In the genomic region with DNA sequence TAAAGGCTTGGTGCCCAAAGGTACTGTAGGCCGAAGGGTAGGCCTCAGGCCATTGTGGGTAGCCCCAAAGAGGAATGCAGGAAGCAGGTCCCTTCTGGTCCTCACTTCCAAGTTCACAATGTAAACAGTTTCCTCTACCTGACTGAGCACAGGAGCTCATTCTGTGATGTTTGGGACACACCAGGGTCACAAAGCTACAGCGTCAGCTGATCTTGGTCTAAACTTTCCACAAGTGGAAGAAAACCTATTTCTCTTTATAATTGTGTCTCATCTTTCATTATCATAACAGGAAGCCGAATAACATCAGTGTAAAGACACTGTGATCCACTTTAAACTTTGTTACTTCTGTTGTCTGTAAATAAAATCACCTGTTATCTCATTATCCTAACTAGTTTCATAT, we compare ENCODE assay signal across 27 mouse cellular contexts.
A peak's percentile ranks its signal among the peaks of the same experiment; 100 is the strongest.
DNase-seq lines count a peak whose midpoint lies in the region; ATAC-seq lines count a peak whose summit lies in the region.
"Had no signal": no experiment of that assay in that cellular context is flagged by ENCODE, and none has a peak within 500 bp of the region (broad histone marks: within the 10 kb centered on the region; RNA-seq: fewer than 3 reads in every experiment).

No protein-coding gene starts in this region.

- H3K27ac ChIP-seq in limb, embryonic 15.5 days, result peak overlapping the region; percentile 43; the same call in 1 of the 2 replicates
- no peak overlapping the region for H3K27ac ChIP-seq in limb, embryonic 10.5 days
- H3K27ac ChIP-seq: embryonic facial prominence, embryonic 12.5 days; forebrain, embryonic 10.5 days; forebrain, embryonic 13.5 days; gastrocnemius, adult 2 months; hindbrain, embryonic 10.5 days; hindbrain, embryonic 13.5 days had no signal

- no peak for DNase-seq in limb, embryonic 10.5 days (ENCODE audit: low spot score)
- DNase-seq in urinary bladder, postnatal 4 days (ENCODE audit: low spot score in 2 of 2), result no peak
- no peak for DNase-seq in cerebellum, postnatal 36 days
- DNase-seq: adrenal gland, adult 2 months; adrenal gland, postnatal 14 days; cerebellum, adult 11 months; cerebellum, adult 2 months; cerebellum, adult 9-11 months; cerebellum, postnatal 25 days; gastrocnemius, adult 2 months; gastrocnemius, postnatal 14 days; heart, postnatal 36 days had no signal

- no peaks in the 10 kb centered on the region for H3K9me3 ChIP-seq in limb, embryonic 15.5 days
- H3K9me3 ChIP-seq in limb, embryonic 10.5 days (replicated peaks), result no peaks in the 10 kb centered on the region
- H3K9me3 ChIP-seq: embryonic facial prominence, embryonic 12.5 days; forebrain, embryonic 10.5 days; forebrain, embryonic 13.5 days; G1E; hindbrain, embryonic 10.5 days; hindbrain, embryonic 13.5 days had no signal

- H3K36me3 ChIP-seq in limb, embryonic 15.5 days, result peaks cover 8% of the 10 kb centered on the region; the same call in 1 of the 2 replicates
- H3K36me3 ChIP-seq in limb, embryonic 10.5 days, result peaks cover 19% of the 10 kb centered on the region
- H3K36me3 ChIP-seq: embryonic facial prominence, embryonic 12.5 days; G1E had no signal

- H3K4me2 ChIP-seq in limb, embryonic 15.5 days, result no peak overlapping the region
- H3K4me2 ChIP-seq: embryonic facial prominence, embryonic 12.5 days; forebrain, embryonic 13.5 days; heart, embryonic 11.5 days; hindbrain, embryonic 13.5 days had no signal

- H3K4me1 ChIP-seq in limb, embryonic 15.5 days, result peaks cover 3% of the 10 kb centered on the region; the same call in 1 of the 2 replicates
- no peaks in the 10 kb centered on the region for H3K4me1 ChIP-seq in limb, embryonic 10.5 days
- H3K4me1 ChIP-seq: embryonic facial prominence, embryonic 12.5 days; forebrain, embryonic 10.5 days; hindbrain, embryonic 10.5 days; hindbrain, embryonic 13.5 days had no signal

- no peak overlapping the region for H3K9ac ChIP-seq in limb, embryonic 15.5 days
- H3K9ac ChIP-seq: embryonic facial prominence, embryonic 12.5 days; forebrain, embryonic 13.5 days; hindbrain, embryonic 13.5 days had no signal

- WGBS in limb, embryonic 15.5 days, result 91% methylated on average over 3 of the region's 3 CpGs
- 92% methylated on average over 3 of the region's 3 CpGs for WGBS in limb, embryonic 10.5 days

- H3K4me3 ChIP-seq in limb, embryonic 15.5 days, result no peak overlapping the region
- no peak overlapping the region for H3K4me3 ChIP-seq in limb, embryonic 10.5 days
- H3K4me3 ChIP-seq: embryonic facial prominence, embryonic 12.5 days; forebrain, embryonic 10.5 days; forebrain, embryonic 13.5 days; gastrocnemius, adult 2 months; hindbrain, embryonic 10.5 days; hindbrain, embryonic 13.5 days had no signal

- ATAC-seq in limb, embryonic 15.5 days (ENCODE audit: insufficient number of reproducible peaks, low FRiP score, low TSS enrichment, low read depth), result no peak
- ATAC-seq in activated CD4-positive, CD25-positive, alpha-beta regulatory T cell, adult 4 months, result peak; percentile 47
- ATAC-seq in inflammation-experienced regulatory T-cells, adult 6 months, result peak; percentile 72
- ATAC-seq: forebrain, embryonic 13.5 days; forebrain, embryonic 16.5 days; hindbrain, embryonic 16.5 days; intestine, embryonic 16.5 days; Patski had no signal

- no peaks in the 10 kb centered on the region for H3K27me3 ChIP-seq in limb, embryonic 15.5 days
- H3K27me3 ChIP-seq in limb, embryonic 10.5 days (ENCODE audit: low read depth, poor library complexity, severe bottlenecking), result no peaks in the 10 kb centered on the region
- H3K27me3 ChIP-seq: CH12.LX; embryonic facial prominence, embryonic 12.5 days; forebrain, embryonic 13.5 days; hindbrain, embryonic 13.5 days; Patski had no signal
